Mouse (Mus musculus) brown adipose tissue, adult 24 weeks (tissue): ENCODE results near the gene Shc3. TPM values are rescaled to one million over a fixed set of nuclear protein-coding genes. Genes with fewer than 3 reads are reported as not detected.

Source experiments
- H3K27ac ChIP-seq: fragments of 200-500 bp; replicated peaks from 2 replicates; pipeline ENCODE4 v1.5.1; 2012; ENCODE audit warnings: low read depth, mild to moderate bottlenecking, low read length
- H3K4me1 ChIP-seq: fragments of 200-500 bp; 2 replicates; pipeline ENCODE4 v1.6.1; 2012; ENCODE audit warnings: low read length, mixed read lengths; ENCODE audit not compliant: control insufficient read depth, insufficient read depth, insufficient read length
- H3K4me3 ChIP-seq: fragments of 200-500 bp; 2 replicates; pipeline ENCODE4 v1.5.1; 2012; ENCODE audit warnings: low read depth, mild to moderate bottlenecking, low read length, moderate library complexity; ENCODE audit not compliant: insufficient read depth
- polyA plus RNA-seq: library from polyadenylated mRNA; stranded (reverse); fragments of >200 nt; gene quantifications from 2 replicates; pipeline ENCODE4 v1.2.4, GENCODE M21; 2012; ENCODE audit not compliant: missing spikeins, insufficient read depth, insufficient read length

The Shc3 gene
- polyA plus RNA-seq, 1 experiment: not detected

DNA sequence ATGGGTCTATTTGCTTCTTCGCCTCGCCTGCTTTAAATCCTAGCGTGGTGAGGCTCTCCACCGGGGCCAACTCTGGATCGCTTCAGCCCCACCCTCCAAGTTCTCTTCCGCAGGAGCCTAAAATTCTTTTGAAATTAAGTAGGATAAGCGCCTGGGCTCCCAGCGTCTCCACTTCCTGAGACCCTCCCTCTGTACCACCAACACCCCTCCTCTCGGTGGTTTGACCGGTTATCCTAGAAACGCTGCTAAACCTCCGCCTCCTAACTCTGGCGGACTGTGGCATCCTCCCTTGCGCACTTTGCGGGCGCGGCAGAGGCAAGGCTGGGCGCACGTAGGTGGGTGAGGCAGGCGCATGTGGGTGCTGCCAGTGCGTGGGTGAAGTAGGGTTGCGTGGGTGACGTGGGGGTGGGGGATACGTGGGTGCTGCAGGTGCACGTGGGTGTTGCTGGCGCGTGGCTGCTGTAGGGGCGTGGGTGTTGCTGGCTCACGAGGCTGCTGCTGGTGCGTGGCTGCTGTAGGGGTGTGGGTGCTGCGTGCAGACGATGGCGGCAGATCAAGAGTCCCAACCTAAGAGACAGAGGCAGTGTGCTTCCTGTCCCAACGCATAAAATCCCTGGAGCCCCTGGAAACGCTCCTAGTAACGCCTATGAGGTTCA, 25.6 kb upstream of the Shc3 start:
- Histone ChIP-seq H3K27ac (no peak overlapping the region), H3K4me1 (no peaks in the 10 kb centered on the region), H3K4me3 (peak overlapping the region; percentile 3; the same call in 1 of the 2 replicates)

DNA sequence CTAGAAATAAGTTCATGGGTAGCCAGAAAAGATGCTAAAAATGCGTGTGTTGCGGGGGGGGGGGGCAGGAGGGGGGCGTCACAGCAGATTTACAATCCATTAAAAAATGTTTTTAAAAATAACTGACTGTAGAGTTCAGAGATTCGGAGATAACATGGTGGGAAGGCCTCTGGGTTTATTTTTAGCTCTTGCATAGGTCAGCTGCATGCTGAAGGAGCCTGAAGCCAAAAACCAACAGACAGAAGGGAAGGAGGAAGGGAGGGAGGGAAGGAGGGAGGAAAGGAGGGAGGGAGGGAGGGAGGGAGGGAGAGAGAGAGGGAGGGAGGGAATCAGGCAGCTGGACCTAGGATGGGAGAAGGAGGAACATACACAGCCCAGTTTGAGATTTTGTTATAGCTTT, 18.8 kb upstream of the Shc3 start:
- H3K27ac ChIP-seq: no peak overlapping the region
- H3K4me3 ChIP-seq: no peak overlapping the region
- H3K4me1 ChIP-seq: no peaks in the 10 kb centered on the region

DNA sequence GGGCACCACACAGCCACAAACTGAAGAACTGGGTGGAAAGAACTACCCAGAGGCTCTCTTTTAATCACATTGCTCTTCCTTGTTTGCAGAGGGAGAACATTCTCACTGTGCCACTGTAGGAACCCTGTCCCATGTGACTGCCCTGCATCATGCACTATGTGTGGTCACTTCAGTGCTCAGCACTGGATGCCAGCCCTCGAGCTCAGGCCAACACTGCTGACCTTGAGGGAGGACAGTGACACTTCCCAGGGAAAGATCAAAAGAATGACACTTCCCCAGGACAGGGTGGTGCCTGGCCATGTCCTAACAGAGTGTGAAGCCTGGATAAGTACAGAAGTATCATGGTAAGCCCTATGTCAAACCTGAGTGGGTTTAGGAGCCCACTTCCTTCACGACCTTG, 13.0 kb upstream of the Shc3 start:
- no peak overlapping the region for H3K27ac ChIP-seq

DNA sequence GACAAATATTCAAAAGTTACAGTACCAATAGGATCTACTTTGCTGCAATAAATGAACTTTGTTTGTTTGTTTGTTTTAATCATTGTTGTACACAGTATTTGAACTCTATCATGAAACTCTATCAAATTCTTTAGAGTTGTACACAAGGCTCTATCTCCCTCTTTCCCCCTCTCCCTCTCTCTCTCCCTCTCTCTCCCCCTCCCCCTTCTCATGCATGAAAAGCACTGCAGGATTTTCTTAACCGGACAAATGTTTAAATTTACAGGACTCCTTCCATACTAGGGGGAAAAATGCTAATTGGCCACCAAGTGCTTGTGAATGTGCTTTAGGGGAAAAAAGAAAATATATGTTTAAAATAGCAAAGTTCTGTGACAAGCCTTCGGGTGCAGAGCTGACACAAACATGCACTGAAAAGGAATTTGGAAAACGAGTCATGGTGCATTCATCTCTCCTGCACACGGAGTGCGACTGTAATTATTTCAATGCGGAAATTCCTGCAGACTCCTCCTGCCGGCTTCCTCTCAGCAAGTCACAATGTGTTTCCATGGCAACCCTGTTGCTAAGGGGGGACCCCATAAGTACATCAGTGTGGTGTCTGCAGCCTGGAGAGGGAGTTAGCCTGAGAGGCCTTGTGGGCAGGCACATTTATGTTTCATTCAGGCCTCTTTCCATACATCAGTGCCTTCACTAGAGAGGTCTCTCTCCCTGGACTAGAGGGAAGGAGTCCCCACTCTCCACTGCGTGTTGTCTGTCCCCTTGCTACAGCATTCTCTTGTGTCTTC, 11.2 kb upstream of the Shc3 start:
- Histone ChIP-seq H3K4me3 (no peak overlapping the region), H3K4me1 (no peaks in the 10 kb centered on the region), H3K27ac (no peak overlapping the region)

More for the DNA sequence above, 13.0 kb upstream of the Shc3 start:
- Histone ChIP-seq H3K4me3 (no peak overlapping the region), H3K4me1 (no peaks in the 10 kb centered on the region)

DNA sequence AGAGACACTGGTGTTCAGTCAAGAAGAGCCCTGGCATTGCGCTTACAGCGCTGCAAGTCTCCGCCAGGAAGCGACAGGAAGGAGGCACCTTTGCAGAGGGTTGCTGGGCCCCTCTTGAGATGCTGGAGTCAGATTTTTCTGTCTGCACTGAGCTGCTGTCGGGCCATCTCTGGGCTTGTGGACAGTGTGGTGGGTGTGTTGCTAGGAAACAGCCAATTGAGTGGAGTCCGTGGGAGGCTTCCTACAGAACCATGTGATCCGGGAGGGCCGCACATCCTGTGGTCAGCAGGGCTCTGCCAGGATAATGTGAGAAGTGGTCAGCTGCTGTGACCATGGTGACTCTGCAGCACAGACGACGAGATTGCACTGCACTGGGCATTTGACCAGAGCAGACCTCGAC, 4.6 kb upstream of the Shc3 start:
- no peak overlapping the region for H3K4me3 ChIP-seq
- no peak overlapping the region for H3K27ac ChIP-seq
- H3K4me1 ChIP-seq: no peaks in the 10 kb centered on the region

DNA sequence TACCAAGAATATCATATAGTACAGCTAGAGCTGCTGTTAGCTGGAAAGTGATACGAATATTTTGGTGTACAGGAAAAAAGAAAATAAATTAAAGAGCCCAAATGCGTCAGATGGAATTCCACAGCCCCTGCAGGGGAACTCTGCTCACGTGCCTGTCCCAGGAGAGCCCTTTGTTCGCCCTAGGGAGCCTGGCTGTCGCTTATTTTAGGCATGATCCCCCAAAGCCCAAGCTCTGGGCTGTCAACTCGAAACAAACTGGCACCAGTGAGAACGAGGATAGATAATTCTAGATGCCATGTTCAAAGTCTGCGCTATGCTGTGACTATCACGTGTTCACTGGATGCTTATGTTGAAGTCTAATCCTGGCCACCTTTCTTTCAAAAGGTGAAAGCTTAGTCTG, 892 bp upstream of the Shc3 start:
- Histone ChIP-seq H3K27ac (no peak overlapping the region), H3K4me1 (no peaks in the 10 kb centered on the region), H3K4me3 (no peak overlapping the region)

DNA sequence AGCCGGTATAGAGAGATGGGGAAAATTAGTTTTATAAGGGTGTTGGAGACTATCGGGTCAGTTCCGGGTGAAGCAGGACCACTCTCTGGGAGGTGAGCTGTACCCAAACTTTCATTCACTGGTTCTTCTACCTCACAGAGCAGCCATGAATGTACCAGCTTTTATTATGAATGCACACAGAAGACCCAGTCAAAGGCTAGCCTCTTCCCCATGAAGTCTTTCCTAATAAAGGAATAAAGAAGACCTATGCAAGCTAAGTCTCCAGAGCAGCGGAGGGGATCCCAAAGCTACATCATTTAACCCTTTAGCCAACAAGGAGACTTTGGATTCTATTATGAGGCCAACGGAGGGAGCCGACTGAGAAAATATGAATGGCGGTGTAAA, 458 bp upstream of the Shc3 start:
- H3K4me1 ChIP-seq: no peaks in the 10 kb centered on the region
- H3K27ac ChIP-seq: no peak overlapping the region
- peak overlapping the region; percentile 27; the same call in 1 of the 2 replicates for H3K4me3 ChIP-seq

DNA sequence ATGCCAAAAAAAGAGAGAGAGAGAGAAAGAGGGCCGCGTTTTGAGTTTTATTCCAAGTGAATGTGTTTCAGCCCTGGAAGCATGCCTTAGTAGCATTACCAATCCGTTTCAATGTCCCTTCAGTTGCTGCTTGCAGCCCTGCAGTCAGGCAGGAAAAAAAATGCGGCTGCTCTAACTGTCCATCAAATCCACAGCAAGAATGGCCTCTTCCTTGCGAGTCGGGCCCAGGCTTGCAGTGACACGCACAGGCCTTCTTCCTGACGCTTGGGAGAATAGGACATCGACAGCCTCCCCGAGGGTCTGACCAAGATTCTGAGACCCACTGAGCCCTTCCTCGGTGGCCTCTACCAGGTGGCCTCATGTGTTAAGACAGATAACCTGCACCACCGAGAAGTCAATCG, 718 bp downstream of the Shc3 start:
- Histone ChIP-seq H3K27ac (no peak overlapping the region), H3K4me3 (peak overlapping the region; percentile 47), H3K4me1 (no peaks in the 10 kb centered on the region)

DNA sequence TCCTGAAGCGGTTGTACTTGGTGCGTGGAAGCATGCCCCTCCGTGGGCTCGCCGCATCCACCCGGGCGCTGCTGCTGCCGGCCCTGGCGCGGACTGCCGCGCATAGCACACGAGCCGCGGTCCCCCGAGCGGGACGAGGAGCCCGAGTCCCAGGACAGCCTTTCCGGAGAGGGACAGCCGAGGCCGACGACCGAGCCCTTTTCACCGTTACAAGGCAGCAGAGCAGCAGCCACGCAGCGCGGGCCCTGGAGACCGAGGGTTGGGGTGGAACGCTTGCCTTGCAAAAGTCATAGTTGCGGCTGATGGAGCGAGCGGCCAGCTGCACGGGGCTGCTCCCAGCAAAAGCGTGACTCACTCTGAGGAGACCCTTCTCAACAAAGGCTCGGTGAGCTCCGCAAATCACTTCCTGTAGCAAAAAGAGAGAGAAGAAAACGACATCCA, 1.8 kb downstream of the Shc3 start:
- H3K27ac ChIP-seq: no peak overlapping the region
- H3K4me1 ChIP-seq: no peaks in the 10 kb centered on the region
- H3K4me3 ChIP-seq: peak overlapping the region; percentile 31

DNA sequence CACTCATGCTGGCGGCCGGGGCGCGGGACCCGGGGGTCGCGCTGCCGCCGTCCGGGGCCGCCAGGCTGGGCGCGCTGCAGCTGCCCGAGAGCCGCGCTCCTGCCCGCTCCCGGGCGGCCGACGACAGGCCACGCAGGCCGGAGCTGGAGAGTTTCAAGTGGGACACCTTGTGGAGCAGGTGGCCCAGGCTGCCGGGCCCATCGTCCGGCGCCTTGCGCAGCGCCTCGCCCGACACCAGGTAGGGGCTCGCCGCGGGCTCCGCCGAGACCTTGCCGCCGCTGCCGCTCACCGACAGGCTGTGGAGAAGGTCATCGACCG, 2.2 kb downstream of the Shc3 start:
- no peak overlapping the region for H3K27ac ChIP-seq
- H3K4me3 ChIP-seq: peak overlapping the region; percentile 31
- H3K4me1 ChIP-seq: no peaks in the 10 kb centered on the region

DNA sequence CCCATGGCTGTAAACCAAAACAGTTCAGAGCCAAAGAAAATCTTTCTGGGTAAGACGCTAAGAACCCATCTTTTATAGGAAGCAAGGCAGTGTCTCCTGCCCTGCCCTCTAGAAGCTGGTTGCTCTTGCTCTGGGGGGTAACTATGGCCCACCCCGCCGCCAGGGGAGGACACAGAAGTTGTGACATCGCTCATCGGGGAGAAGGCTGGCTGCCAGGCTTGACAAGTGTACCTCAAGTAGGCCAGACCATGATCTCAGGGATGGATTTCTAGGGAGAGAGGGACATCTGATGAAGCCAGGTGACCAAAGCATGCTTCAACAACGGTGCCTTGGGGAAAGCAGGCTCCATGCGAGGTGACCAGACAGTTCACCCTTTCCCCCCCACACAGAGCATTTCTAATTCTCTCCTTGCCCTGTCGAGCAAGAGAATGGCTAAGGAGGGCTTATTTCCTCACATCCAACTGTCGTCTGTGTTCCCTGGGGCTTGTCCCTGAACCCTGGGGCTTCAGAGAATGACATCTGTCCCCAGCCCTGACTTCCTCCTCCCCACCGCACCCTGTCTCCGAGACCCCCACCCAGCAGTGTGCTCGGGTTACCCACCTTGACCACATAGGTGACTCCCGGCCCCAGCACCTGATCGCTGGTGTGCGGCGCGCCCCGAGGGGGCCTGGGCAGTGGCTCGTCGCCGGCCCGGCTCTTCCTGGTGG, 2.7 kb downstream of the Shc3 start:
- no peak overlapping the region for H3K4me3 ChIP-seq

DNA sequence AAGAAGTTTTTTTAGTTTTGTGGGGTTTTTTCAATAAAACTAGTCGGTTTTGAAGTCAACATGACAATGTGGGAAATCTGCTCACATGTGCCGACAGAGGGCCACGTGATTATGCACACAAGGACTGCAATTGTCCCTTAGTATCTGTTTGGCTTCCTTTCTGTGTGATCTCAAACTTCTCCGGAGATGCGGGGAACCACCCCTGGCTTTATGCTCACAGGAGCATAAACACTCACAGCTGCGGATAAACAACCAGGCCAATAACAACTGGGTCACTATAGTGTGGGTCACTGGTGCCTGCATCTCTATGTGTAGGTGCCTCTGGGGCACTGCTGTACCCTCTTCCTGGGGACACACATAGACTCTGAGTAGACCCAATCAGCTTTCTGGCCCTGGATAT, 4.5 kb downstream of the Shc3 start:
- Histone ChIP-seq H3K4me1 (no peaks in the 10 kb centered on the region), H3K27ac (no peak overlapping the region), H3K4me3 (no peak overlapping the region)

More for the DNA sequence above, 2.7 kb downstream of the Shc3 start:
- no peaks in the 10 kb centered on the region for H3K4me1 ChIP-seq
- H3K27ac ChIP-seq: no peak overlapping the region

DNA sequence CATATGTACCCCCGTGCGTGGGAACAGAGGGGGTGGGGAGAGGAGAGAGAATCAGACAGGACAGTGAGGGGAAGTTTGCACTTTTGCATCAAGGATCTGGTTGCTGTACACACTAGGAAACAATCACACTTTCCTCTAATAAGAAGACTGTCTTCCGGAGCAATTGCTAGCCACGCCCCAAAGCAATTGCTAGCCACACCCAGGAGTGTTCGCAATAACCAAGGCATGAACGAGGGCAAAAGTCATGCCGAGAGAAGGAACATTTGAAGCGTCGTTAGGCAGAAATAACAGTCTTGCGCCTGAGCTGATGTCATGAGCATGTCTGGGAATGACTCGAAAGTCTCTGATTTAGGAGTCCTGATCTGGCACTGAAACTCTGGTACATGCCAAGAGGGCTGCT, 15.9 kb downstream of the Shc3 start:
- H3K4me1 ChIP-seq: peaks cover 2% of the 10 kb centered on the region; the same call in 1 of the 2 replicates
- no peak overlapping the region for H3K27ac ChIP-seq

DNA sequence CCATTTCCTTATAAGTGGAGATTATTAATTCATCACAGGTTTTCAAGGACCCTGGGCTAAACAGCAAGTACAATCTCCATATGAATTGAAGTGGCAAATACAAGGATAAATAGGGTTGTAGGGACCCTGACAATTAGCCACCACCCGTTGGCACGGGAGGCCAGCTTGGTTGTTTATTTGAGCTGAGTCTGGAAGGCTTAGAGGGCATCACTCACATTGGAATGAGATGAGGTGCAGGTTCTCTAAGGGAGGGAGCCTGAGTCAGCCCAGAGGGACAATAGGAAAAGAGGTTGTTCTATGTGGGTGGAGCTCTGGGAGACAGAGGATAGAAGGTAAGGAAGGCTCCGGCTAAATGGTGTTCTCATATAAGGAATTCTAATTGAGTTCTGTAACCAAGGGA, 17.0 kb downstream of the Shc3 start:
- H3K4me3 ChIP-seq: no peak overlapping the region
- peaks cover 2% of the 10 kb centered on the region; the same call in 1 of the 2 replicates for H3K4me1 ChIP-seq
- H3K27ac ChIP-seq: no peak overlapping the region

More for the DNA sequence above, 15.9 kb downstream of the Shc3 start:
- H3K4me3 ChIP-seq: no peak overlapping the region

DNA sequence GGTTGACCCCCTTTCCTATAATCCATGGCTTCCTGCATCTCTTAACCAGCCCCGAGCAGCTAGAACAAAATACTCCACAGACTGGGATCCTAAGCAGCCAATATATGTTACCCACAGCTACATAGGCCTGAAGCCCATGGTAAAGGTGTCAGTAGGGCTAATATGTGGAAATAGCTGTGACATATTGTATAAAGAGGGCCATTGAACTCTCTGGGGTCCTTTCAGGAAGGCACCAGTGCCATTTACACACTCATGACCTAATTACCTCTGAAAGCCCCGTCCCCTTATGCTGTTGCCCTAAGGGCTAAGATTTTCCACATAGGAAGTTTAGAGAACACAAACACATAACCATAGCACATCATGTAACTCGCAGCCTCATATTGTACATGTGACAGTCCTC, 17.4 kb downstream of the Shc3 start:
- Histone ChIP-seq H3K4me3 (no peak overlapping the region), H3K4me1 (peaks cover 2% of the 10 kb centered on the region; the same call in 1 of the 2 replicates), H3K27ac (no peak overlapping the region)
